Mouse (Mus musculus) cortical plate, adult 2 months (tissue): ENCODE measurements around the gene Zfp46.

Experiments used
- CTCF ChIP-seq: fragments of 200-500 bp; IDR thresholded peaks from 2 replicates; pipeline ENCODE4 v1.5.1; 2011; ENCODE audit warnings: mild to moderate bottlenecking, control low read depth, low read length; ENCODE audit not compliant: insufficient read depth; ENCODE audit errors: extremely low read depth
- POLR2A ChIP-seq: fragments of 200-500 bp; IDR thresholded peaks from 2 replicates; pipeline ENCODE4 v1.6.1; 2011; ENCODE audit warnings: mild to moderate bottlenecking, low read length, control low read depth; ENCODE audit not compliant: insufficient read depth; ENCODE audit errors: extremely low read depth

DNA sequence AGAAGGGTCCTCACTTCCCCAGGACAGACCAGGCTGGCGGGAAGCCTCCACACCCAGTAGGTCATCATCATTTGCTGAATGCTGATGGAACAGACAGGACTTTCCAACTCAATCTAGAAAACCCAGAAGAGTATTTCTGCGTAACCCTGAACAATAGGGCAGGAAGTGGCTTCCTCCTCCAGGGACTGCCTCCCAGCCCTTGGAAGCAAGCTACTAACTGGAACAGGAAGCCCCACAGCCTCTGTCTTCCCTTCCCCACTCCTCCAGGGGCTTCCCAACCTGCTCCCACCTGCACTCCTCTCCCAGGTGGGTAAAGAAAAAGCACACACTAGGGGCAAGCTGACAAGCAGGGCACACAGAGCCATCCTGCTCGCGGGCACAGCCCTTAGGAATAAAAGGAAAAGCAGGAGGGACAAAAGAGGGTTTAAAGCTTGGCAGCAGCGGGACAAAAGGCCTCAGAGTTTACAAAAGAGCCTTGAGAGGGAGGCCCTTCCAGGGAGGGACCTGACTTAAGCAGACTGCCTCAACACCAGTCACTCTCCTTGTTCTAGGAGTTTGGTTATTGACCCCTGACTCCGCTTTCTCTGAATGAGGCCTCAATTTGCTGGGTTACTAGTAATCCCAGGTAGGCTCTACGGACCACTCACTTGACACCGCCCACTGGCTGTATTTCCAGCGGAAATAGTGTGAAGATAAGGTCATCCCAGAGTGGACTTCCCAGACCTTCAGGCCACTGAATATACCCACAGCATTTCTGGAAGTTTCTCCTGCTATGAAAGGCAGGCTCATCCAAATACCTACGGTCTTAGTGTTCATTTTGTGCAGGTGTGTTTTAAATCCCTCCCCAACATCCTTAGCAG, 1.6 kb upstream of the Zfp46 start:
- no peak for TF ChIP-seq CTCF
- no peak for TF ChIP-seq POLR2A
